Mouse (Mus musculus): ENCODE measurements around the gene Gm45783. TPM values are rescaled to one million over a fixed set of nuclear protein-coding genes. Genes with fewer than 3 reads are reported as not detected.
"Not testable (repeated sequence)": the region's sequence is repeated elsewhere in the genome, so short reads cannot be mapped to it uniquely, and the experiment has no call there.

Gm45783 gene
- polyA plus RNA-seq (2014; fragmentation: Nextera tagmentation; extraction: Ambion mirVana): not detected in 2 replicates

GRCm38 (mm10) chr7:7374431-7374830 lies at the start of gene Gm45783:
TSS of gene Gm45783 (minus strand) at chr7:7374573.
- not testable (repeated sequence) for H3K27ac ChIP-seq (ENCODE audit: low read depth); H3K4me1 ChIP-seq (ENCODE audit: insufficient read depth); H3K9ac ChIP-seq; H3K27me3 ChIP-seq (ENCODE audit: insufficient read depth, low read length); H3K4me3 ChIP-seq (ENCODE audit: low read depth, low read length); ATAC-seq (ENCODE audit: insufficient read depth); H3K36me3 ChIP-seq (ENCODE audit: insufficient read depth); H3K9me3 ChIP-seq (ENCODE audit: low read depth, low read length); H3K4me2 ChIP-seq
- peak; percentile 0 for DNase-seq
- 44% methylated on average over 12 of the region's 12 CpGs for WGBS

- H3K27ac ChIP-seq (ENCODE audit: low read depth); H3K4me3 ChIP-seq (ENCODE audit: low read depth, low read length); ATAC-seq (ENCODE audit: insufficient read depth); DNase-seq; H3K36me3 ChIP-seq (ENCODE audit: insufficient read depth); H3K27me3 ChIP-seq (ENCODE audit: insufficient read depth, low read length); H3K9ac ChIP-seq; H3K9me3 ChIP-seq (ENCODE audit: low read depth, low read length); H3K4me1 ChIP-seq (ENCODE audit: insufficient read depth); H3K4me2 ChIP-seq: not testable (repeated sequence)
These were observed 25.2 kb upstream of the Gm45783 start, which contains the start of gene Vmn2r31 for GRCm38 (mm10) chr7:7399603-7400002. TSS of gene Vmn2r31 (minus strand) at chr7:7399703.

- H3K27me3 ChIP-seq (ENCODE audit: insufficient read depth, low read length); H3K9ac ChIP-seq; DNase-seq; H3K4me2 ChIP-seq; H3K4me1 ChIP-seq (ENCODE audit: insufficient read depth); H3K27ac ChIP-seq (ENCODE audit: low read depth); H3K36me3 ChIP-seq (ENCODE audit: insufficient read depth); H3K9me3 ChIP-seq (ENCODE audit: low read depth, low read length); H3K4me3 ChIP-seq (ENCODE audit: low read depth, low read length); ATAC-seq (ENCODE audit: insufficient read depth): not testable (repeated sequence)
- no CpG with 5 or more reads among the region's 1 CpGs for WGBS
These were observed 36.9 kb downstream of the Gm45783 start, which contains the start of gene Vmn2r30 for GRCm38 (mm10) chr7:7337509-7337908. TSS of gene Vmn2r30 (minus strand) at chr7:7337609.

- ATAC-seq (ENCODE audit: insufficient read depth) (no peak), DNase-seq (peak; percentile 59)
- TF ChIP-seq CTCF (IDR thresholded peaks at IDR 0.05; ENCODE audit: low read depth): peak; percentile 58
- peaks cover 34% of the 10 kb centered on the region for H3K36me3 ChIP-seq (ENCODE audit: insufficient read depth)
- H3K9me3 ChIP-seq (ENCODE audit: low read depth, low read length): peaks cover 4% of the 10 kb centered on the region; the same call in 1 of the 2 replicates
- no peak overlapping the region for H3K27ac ChIP-seq (ENCODE audit: low read depth)
- no peaks in the 10 kb centered on the region for H3K4me1 ChIP-seq (ENCODE audit: insufficient read depth)
- H3K27me3 ChIP-seq (ENCODE audit: insufficient read depth, low read length): no peaks in the 10 kb centered on the region
- no peak overlapping the region for H3K9ac ChIP-seq
- H3K4me2 ChIP-seq: no peak overlapping the region
- no peak overlapping the region for H3K4me3 ChIP-seq (ENCODE audit: low read depth, low read length)
- 70% methylated on average over 16 of the region's 16 CpGs for WGBS
These were observed 78.8 kb downstream of the Gm45783 start for GRCm38 (mm10) chr7:7295595-7295994.

Small RNA genes lying within 50 kb of the gene (microRNA-seq; reads per million reads assigned to microRNA genes)
- gene Mir5620 (ENCODE audit: borderline number of aligned reads): not detected

Other genes with a start within 250 kb of the Gm45783 start
- gene Zfp773, start 237.8 kb downstream of the Gm45783 start, polyA plus RNA-seq (2014; fragmentation: Nextera tagmentation; extraction: Ambion mirVana): 1.4 and 1.5 TPM in 2 replicates
- gene Zfp418, start 203.2 kb downstream of the Gm45783 start, polyA plus RNA-seq (2014; fragmentation: Nextera tagmentation; extraction: Ambion mirVana): 3.1 and 3.2 TPM in 2 replicates
- 8.0 TPM in 2 replicates for gene Zfp772, start 164.6 kb downstream of the Gm45783 start, polyA plus RNA-seq (2014; fragmentation: Nextera tagmentation; extraction: Ambion mirVana)
- 0.20 and 0.29 TPM in 2 replicates for gene Vmn2r29, start 127.2 kb downstream of the Gm45783 start, polyA plus RNA-seq (2014; fragmentation: Nextera tagmentation; extraction: Ambion mirVana)
- 2.0 and 3.0 TPM in 2 replicates for gene Gm45844, start 96.3 kb downstream of the Gm45783 start, polyA plus RNA-seq (2014; fragmentation: Nextera tagmentation; extraction: Ambion mirVana)
- gene Clcn4, start 73.7 kb downstream of the Gm45783 start, polyA plus RNA-seq (2014; fragmentation: Nextera tagmentation; extraction: Ambion mirVana): 42.3 and 45.3 TPM in 2 replicates
- gene Vmn2r30, start 37.0 kb downstream of the Gm45783 start, polyA plus RNA-seq (2014; fragmentation: Nextera tagmentation; extraction: Ambion mirVana): not detected in 2 replicates
- not detected in 2 replicates for gene Vmn2r31, start 25.1 kb upstream of the Gm45783 start, polyA plus RNA-seq (2014; fragmentation: Nextera tagmentation; extraction: Ambion mirVana)
- not detected in 2 replicates for gene Vmn2r32, start 105.4 kb upstream of the Gm45783 start, polyA plus RNA-seq (2014; fragmentation: Nextera tagmentation; extraction: Ambion mirVana)
- not detected in 2 replicates for gene Vmn2r33, start 192.2 kb upstream of the Gm45783 start, polyA plus RNA-seq (2014; fragmentation: Nextera tagmentation; extraction: Ambion mirVana)

Data from lung, embryonic 14.5 days (tissue).